Mouse (Mus musculus) midbrain, embryonic 16.5 days (tissue): ENCODE results near the gene Ecd. TPM values are rescaled to one million over a fixed set of nuclear protein-coding genes. Genes with fewer than 3 reads are reported as not detected.

Experiments used
- ATAC-seq: fragments of 200-750 bp; cut with Nextera tagmentation; 2 replicates; pipeline ENCODE4 v1.8.0; 2017; ENCODE audit warnings: moderate TSS enrichment
- H3K27ac ChIP-seq: fragments of 300-500 bp; sonication (generic); 2 replicates; pipeline ENCODE4 v1.5.1; 2014; ENCODE audit warnings: mild to moderate bottlenecking, low read length, mixed read lengths
- H3K27me3 ChIP-seq: fragments of 300-500 bp; sonication (generic); 2 replicates; pipeline ENCODE4 v1.6.1; 2014; ENCODE audit warnings: low read depth, low read length, mixed read lengths; ENCODE audit not compliant: control insufficient read depth, insufficient read depth
- H3K36me3 ChIP-seq: fragments of 300-500 bp; sonication (generic); 2 replicates; pipeline ENCODE4 v1.6.1; 2014; ENCODE audit warnings: mild to moderate bottlenecking, low read length, moderate library complexity, mixed read lengths; ENCODE audit not compliant: control insufficient read depth, insufficient read depth
- H3K4me1 ChIP-seq: fragments of 300-500 bp; sonication (generic); 2 replicates; pipeline ENCODE4 v1.6.1; 2014; ENCODE audit warnings: mild to moderate bottlenecking, low read length, mixed read lengths; ENCODE audit not compliant: control insufficient read depth, insufficient read depth
- H3K4me2 ChIP-seq: fragments of 300-500 bp; sonication (generic); 2 replicates; pipeline ENCODE4 v1.6.1; 2014; ENCODE audit warnings: mild to moderate bottlenecking, low read length, mixed read lengths
- H3K4me3 ChIP-seq: fragments of 300-500 bp; sonication (generic); 2 replicates; pipeline ENCODE4 v1.5.1; 2014; ENCODE audit warnings: low read depth, mild to moderate bottlenecking, low read length, moderate library complexity, mixed read lengths
- H3K9ac ChIP-seq: fragments of 300-500 bp; sonication (generic); 2 replicates; pipeline ENCODE4 v1.6.1; 2014; ENCODE audit warnings: low read depth, low read length, mixed read lengths
- H3K9me3 ChIP-seq: fragments of 300-500 bp; sonication (generic); replicated peaks from 2 replicates; pipeline ENCODE4 v1.6.1; 2014; ENCODE audit warnings: mild to moderate bottlenecking, low read length, mixed read lengths; ENCODE audit not compliant: control insufficient read depth, poor library complexity, severe bottlenecking
- WGBS: fragments of 180-500 bp; shearing (Covaris S2); extraction: QIAGEN DNeasy Blood & Tissue Kit; methylation state at CpG from one replicate; pipeline ENCODE4 v1.1.7; 2014; 5-methylcytosine and 5-hydroxymethylcytosine counted together
- polyA plus RNA-seq: library from polyadenylated mRNA; unstranded; fragments of >200 nt; fragmentation: Nextera tagmentation; extraction: Ambion mirVana; gene quantifications from 2 replicates; pipeline ENCODE4 v1.2.1, GENCODE M21; 2015

Ecd gene
- polyA plus RNA-seq, 1 experiment from 2014 or later, result 49.1 TPM

DNA sequence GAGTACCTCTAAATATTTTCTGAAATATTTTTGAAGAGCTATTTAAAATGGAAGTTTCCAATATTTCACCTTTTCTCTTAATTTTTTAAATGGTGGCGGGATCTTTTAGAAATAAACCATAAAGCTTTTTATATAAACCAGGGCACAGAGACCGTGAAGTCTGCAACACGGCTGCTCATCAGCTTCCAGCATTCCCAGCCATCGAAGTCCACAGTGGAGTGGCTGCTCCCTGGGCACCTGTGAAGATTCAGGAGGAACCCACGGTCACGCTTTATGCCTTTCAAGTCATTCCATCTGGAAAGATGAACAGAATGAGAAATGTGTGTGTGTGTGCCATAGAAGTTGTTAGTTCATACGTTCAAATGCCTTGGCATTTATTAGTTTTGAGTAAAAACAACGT is 53.0 kb downstream of the Ecd start:
- peak overlapping the region; percentile 59 for H3K4me3 ChIP-seq
- H3K27me3 ChIP-seq, result no peaks in the 10 kb centered on the region
- WGBS, result 44% methylated on average over 8 of the region's 8 CpGs
- H3K4me2 ChIP-seq, result peak overlapping the region; percentile 72
- no peak overlapping the region for H3K27ac ChIP-seq
- no peaks in the 10 kb centered on the region for H3K9me3 ChIP-seq
- peak overlapping the region; percentile 54; the same call in 1 of the 2 replicates for H3K9ac ChIP-seq
- 0 out of 2 replicates have a peak, but pooled peaks have one; percentile 24 for ATAC-seq
- H3K4me1 ChIP-seq, result peaks cover 6% of the 10 kb centered on the region
- no peaks in the 10 kb centered on the region for H3K36me3 ChIP-seq

- no peaks in the 10 kb centered on the region for H3K9me3 ChIP-seq
- peak within 1 kb of the TSS; percentile 54; the same call in 1 of the 2 replicates for H3K9ac ChIP-seq
- H3K27me3 ChIP-seq, result no peaks in the 10 kb centered on the region
- ATAC-seq, result peak; percentile 98
- peak within 1 kb of the TSS; percentile 59 for H3K4me3 ChIP-seq
- H3K4me2 ChIP-seq, result peak within 1 kb of the TSS; percentile 72
- no peak within 1 kb of the TSS for H3K27ac ChIP-seq
- H3K4me1 ChIP-seq, result peaks cover 6% of the 10 kb centered on the region
- no peaks in the 10 kb centered on the region for H3K36me3 ChIP-seq
- 23% methylated on average over 14 of the region's 14 CpGs for WGBS
Observed at GRCm38 (mm10) chr14:20294117-20294892, 53.6 kb downstream of the Ecd start, which contains the start of gene Nudt13. Gene Nudt13, plus strand, starts transcription at chr14:20294697.

- Histone ChIP-seq H3K27me3 (no peaks in the 10 kb centered on the region), H3K9ac (no peak overlapping the region), H3K4me1 (peaks cover 6% of the 10 kb centered on the region), H3K9me3 (no peaks in the 10 kb centered on the region), H3K4me2 (no peak overlapping the region), H3K27ac (no peak overlapping the region), H3K4me3 (no peak overlapping the region), H3K36me3 (no peaks in the 10 kb centered on the region)
- WGBS, result 59% methylated on average over 4 of the region's 4 CpGs
- ATAC-seq, result no peak
Observed at GRCm38 (mm10) chr14:20291391-20291790, 56.5 kb downstream of the Ecd start.

Other genes starting within 250 kb of the Ecd start
- 11.6 and 12.6 TPM in 2 replicates for gene Saysd1, start 209.6 kb downstream of the Ecd start, polyA plus RNA-seq
- 0.70 and 0.85 TPM in 2 replicates for gene Kcnk5, start 166.3 kb downstream of the Ecd start, polyA plus RNA-seq
- gene Kcnk16, start 78.9 kb downstream of the Ecd start, polyA plus RNA-seq, result not detected in 2 replicates
- 13.9 and 16.3 TPM in 2 replicates for gene Nudt13, start 53.4 kb downstream of the Ecd start, polyA plus RNA-seq
- 40.6 and 45.5 TPM in 2 replicates for gene Fam149b, start within 50 bp of the Ecd start, polyA plus RNA-seq
- gene Dnajc9, start 40.8 kb upstream of the Ecd start, polyA plus RNA-seq, result 123 and 124 TPM in 2 replicates
- gene Mrps16, start 45.5 kb upstream of the Ecd start, polyA plus RNA-seq, result 58.7 and 61.5 TPM in 2 replicates
- gene Cfap70, start 104.1 kb upstream of the Ecd start, polyA plus RNA-seq, result 1.3 and 2.4 TPM in 2 replicates
- gene Anxa7, start 132.0 kb upstream of the Ecd start, polyA plus RNA-seq, result 13.1 and 16.1 TPM in 2 replicates
- 0.26 and 0.45 TPM in 2 replicates for gene Mss51, start 148.8 kb upstream of the Ecd start, polyA plus RNA-seq
- gene Ppp3cb, start 198.5 kb upstream of the Ecd start, polyA plus RNA-seq, result 105 and 107 TPM in 2 replicates